Mouse (Mus musculus) right cerebral cortex, postnatal 25 days (tissue): ENCODE data around the gene Neu2.
"Not testable (repeated sequence)": the region's sequence is repeated elsewhere in the genome, so short reads cannot be mapped to it uniquely, and the experiment has no call there.

Experiments
- DNase-seq: peaks from one replicate; pipeline ENCODE4 v3.0.0; 2022

Neu2 gene

DNA sequence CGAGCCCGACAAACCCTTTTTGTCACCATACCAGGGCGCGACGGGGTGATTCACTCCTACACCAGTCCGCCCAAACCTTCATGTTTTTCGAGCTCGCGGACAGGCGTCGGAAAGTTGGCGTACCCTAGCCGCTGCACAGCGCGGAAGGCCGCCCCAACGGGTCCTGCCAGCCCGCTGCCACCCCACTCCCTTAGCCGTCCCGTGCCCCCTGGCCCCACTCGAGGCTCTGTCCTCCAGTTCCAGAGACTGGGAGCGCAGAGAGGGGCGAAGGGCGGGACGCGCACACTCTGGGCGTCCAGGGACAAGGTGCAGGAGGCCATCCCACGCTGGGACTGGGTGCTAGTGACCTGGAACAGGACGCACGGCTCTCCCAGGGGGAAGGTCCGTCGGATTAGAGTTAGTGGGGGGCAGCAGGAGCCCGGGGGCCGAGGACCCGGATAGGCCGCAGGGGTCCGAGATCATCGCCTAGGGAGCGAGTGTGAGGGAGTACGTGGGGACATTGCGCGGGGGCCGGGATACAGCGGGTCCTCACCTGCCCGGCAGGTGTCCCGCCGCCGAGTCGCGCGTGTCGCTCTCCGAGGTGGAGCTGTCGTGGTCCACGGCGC lies at the start of gene Neu2:
Neu2 (plus strand) TSS at position 329 of the 605 bp plus-strand sequence.
- DNase-seq = no peak

DNA sequence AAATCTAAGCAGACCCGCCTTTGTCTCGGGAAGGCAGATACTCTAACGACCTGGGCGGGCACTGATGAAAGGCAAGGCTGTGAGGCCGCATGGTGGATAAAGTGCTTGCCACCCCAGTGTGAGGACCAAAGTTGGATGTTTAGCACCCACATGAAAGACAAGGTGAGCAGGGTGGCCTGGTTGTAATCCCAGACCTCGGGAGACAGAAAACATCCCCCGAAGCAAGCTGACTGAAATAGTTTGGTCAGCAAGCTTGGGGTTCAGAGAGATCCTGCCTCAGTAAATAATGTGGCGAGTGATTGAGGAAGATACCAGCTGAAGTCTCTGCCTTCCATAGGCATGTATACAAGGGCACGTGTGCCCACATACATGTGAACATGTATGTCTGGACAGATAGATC lies 42.2 kb upstream of the Neu2 start:
- no peak for DNase-seq

- no peak for DNase-seq
Observed at GRCm38 (mm10) chr1:87468321-87468720, 41.4 kb upstream of the Neu2 start.

DNA sequence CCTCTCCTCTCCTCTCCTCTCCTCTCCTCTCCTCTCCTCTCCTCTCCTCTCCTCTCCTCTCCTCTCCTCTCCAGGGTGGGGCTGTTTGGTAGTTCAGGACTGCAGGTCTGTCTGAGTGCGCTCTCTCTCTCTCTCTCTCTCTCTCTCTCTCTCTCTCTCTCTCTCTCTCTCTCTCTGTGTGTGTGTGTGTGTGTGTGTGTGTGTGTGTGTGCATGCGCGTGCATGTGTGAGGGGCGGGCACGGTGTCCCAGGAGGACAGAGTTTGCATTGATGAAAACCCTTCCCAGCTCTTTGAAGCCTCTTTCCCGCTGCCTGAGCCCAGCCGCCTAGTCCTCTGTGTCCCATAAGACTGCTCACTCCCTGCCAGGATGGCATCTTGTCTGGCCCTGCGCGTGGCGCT lies 39.7 kb upstream of the Neu2 start, which contains the start of gene Snorc:
Snorc (plus strand) TSS at position 301 of the 400 bp plus-strand sequence.
- not testable (repeated sequence) for DNase-seq

DNA sequence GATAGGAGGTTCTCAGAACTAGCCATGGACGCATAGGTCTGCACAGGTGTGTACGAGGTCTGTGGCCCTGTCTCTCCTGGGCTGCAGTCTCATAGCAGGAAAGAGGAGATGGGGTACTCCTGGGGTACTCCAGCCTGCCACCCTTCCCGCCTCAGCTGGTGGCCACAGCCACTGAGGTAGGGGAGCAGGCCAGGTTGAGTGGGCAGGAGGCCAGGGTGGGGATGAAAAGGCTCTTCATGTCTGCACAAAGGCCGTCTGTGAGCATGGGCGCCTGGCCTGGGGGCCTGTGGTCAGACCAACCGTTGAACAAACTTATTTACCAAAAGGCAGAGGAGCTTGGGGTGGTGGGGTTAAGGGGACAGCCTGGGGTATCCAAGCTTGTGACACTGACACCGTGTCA lies 37.8 kb upstream of the Neu2 start:
- DNase-seq = no peak

DNA sequence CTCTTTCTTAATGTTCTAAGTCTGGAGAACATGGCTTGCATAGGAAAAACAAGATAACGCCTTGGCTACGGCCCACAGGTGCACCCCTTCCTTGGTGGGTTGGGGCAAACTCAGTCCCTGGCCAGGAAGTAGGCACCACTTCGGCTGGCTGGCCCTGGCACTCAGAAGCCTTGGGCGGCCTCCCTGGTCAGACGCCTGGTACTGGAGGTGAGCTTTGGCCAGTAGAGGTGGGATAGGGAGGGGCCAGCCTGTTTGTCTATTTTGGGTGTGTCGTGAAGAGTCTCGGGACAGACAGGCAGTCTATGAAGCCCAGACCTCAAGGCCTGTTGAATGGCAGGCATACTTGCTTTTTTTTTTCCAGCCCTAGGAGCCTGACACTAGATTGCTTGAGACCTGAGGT lies 37.1 kb upstream of the Neu2 start:
- no peak for DNase-seq

DNA sequence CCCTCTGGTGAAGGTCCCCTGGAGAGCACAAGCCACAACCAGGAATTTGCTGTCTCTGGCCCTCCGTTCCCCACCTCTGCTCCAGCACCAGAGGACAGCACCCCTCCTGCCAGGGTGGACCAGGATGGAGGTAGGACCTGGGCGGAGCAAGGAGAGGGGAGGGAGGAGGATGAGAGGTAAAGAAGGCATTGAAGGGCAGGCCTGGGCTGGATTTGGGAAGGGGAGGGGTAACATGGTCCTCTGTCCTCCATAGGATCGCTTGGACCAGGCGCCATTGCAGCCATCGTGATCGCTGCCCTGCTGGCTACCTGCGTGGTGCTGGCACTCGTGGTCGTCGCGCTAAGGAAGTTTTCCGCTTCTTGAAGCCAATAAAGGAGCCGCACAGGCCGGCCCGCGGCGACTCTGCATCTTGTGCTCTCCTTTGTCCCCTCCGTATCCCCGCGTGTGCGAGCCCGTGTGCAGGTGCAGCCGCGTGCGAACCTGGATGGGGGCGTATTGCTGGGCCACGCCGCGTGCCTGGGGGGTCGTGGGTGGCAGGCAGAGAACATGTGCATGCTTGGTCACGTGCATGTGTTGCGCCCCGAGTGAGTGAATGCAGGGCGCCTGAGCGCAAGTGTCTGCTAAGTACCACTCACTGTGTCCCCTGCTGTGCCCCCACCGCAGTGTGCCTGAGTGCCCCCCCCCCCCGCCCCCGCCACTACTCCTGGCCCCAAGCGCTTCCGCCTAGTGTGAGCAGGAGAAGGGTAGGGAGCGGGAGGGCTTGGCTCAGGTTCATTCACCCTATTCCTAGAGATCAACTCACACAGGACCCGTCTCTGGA lies 34.4 kb upstream of the Neu2 start:
- peak; percentile 75 for DNase-seq

GRCm38 (mm10) chr1:87482546-87482945 lies 27.1 kb upstream of the Neu2 start:
- no peak for DNase-seq

GRCm38 (mm10) chr1:87486386-87486785 lies 23.3 kb upstream of the Neu2 start:
- peak; percentile 76 for DNase-seq

GRCm38 (mm10) chr1:87492285-87492684 lies 17.4 kb upstream of the Neu2 start:
- DNase-seq = no peak

DNA sequence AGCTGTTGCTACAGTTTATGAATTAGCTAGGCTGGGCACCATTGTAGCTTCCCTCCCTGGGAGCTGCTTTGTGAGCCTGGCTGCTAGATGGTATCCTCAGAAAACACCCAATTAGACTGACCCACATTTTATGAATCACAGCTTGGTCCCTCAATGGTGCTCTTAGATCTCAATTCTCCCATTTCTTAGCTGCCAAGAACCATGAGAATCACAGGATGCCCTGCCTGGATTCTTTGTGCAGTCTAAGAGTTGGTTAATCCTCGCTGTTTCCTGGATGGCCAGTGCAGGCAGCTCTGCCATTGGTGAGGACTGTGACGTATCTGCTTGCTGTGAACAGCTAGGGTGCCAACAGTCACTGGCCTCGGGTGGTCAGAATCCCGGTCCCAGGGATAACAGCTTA lies 16.1 kb upstream of the Neu2 start:
- DNase-seq = no peak

GRCm38 (mm10) chr1:87505524-87505923 lies 4.2 kb upstream of the Neu2 start:
- no peak for DNase-seq

GRCm38 (mm10) chr1:87507857-87508256 lies 1.8 kb upstream of the Neu2 start:
- DNase-seq = no peak

DNA sequence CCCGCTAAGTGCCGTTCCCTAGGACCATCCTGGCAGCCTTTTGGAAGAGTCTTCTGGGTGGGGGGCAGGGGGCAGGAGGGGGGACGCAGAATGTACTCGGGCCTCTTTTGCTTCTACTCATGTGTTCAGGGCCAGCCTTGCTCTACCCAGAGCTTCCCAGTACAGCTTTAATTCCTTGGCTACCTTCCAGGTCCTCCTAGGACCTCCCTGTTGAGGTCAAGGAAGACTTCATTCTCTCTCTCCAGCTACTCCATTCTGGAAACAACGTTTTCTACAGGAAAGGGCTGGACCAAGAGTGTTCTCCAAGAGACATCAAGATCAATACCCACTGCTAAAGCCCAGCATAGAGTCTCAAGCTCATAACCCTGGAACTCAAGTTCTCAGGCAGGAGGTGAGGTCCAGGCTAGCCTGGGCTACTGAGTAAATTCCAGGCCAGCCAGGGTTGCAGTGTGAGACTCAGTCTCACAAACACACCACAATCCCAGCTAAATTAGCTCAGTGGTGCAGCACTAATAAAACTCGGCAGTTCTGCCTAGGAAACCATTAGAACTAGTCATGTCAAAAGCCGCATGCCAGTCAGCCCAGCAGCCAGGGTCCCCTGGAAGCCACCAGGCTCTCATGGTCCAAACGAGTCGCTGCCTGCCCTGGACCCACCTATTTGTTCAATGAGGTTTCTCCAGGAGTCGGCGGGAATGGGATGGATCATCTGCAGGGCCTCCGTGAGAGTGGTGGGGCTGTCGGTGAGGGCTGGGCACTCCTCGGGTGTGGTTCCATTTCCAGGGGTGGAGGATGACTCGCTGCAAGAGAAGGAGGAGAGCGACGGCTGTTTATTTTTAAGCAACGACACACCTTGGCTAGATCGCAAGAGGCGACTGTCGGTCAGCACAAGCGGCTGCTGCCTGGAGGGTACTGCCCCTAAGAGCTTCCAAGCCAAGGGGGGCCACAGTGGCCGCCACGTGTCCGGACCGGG lies 813 bp upstream of the Neu2 start:
- peak; percentile 56 for DNase-seq

DNA sequence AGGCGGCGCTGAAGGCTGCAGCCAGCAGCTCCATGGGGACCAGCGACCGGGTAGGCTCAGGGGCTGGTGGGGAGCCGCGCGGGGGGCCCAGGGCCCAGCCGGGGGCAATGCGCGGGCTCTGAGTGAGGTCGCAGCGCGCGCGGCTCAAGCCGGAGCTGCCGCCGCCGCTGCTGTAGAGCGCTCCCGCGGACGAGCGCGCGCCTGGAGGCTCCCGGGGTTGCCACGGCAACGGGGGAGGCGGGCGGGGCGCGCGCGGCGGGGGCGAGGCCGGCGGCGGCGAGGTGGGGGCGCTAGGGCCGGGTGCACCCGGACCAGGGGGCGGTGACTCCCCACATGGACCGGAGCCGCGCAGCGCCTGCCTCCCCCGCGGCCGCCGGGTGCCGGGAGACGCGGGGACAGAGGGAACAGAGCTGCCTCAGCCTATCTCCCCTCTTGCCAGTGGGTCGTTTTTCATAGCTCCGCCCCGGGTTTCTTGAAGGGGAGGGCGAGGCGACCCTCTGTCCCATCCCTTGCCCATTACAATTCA lies 540 bp downstream of the Neu2 start:
- DNase-seq = peak; percentile 80

GRCm38 (mm10) chr1:87510845-87511244 lies 1.2 kb downstream of the Neu2 start:
- no peak for DNase-seq

DNA sequence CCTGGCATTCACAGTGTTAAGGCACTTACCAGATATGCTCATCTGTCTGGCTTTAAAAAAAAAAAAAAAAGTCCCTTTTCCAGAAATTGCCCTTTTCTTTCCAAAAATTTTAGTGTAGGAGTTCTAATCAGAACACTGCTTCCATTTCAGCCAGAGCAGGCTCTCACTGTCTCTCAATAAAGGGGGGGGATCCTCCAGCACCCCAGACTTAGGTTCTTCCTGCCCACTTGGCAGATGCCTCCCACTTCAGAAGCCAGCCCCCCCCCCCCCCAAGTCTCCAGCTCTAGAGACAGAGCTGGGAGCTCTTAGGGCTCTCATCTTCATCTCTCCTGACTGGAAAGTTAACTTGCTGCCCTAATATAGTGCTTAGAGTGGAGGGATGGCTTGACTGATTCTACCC lies 10.8 kb downstream of the Neu2 start:
- DNase-seq = no peak

DNA sequence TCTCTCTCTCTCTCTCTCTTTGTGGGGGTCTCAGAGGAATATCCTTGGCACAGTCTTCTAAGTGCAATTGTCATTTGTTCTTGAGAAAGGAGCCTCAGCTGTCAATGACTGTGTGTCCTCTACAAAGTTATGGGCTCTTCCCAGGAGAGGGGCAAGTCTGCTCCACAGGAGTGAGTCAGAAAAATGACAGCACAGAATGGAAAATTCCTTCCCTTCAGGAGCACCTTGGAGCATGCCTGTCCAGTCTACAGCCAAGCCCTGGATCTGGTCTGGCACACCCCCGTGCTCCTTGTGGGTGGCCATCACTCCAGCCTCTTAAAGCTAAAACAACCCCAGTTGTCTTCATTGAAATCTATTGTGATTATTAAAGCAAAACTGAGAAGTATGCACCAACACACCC lies 11.8 kb downstream of the Neu2 start:
- DNase-seq = no peak

GRCm38 (mm10) chr1:87525041-87525440 lies 15.4 kb downstream of the Neu2 start:
- DNase-seq = no peak

- DNase-seq = no peak
Observed at GRCm38 (mm10) chr1:87527191-87527590, 17.5 kb downstream of the Neu2 start.

DNA sequence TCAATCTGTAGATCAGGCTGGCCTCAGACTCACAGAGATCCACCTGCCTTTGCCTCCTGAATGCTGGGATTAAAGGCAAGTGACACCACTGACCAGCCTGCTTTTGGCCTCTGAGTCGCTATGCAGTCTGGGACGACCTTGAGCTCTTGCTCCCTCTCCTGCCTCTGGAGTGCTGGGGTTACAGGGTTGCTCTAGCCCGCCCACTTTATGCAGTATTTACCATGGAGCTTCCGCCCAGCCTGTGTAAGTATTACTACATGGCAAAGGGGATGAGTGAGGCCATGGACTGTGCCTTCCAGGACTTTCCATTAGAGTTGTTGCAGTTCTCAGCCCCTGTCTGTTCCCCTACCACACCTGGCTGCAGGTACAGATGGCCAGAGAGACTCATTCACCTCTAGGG lies 22.7 kb downstream of the Neu2 start:
- no peak for DNase-seq

DNA sequence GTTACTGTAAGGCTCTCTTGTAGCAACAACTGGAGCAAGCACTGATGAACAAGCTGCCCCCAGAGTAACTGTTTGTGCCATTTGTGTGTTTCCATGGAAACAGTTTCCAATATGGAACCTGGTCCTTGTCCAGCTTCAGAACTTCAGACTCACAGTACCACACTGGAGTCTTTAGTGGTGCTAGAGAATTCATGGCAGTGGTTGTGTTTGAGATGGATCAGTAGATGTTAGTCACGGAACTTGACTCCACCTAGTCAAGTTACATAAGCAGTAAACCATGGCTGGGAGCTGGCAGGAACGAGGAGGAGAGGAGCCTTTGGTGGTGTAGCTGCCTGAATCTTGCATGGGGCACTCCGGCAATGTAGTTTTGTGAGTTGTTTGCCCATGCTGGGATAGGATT lies 24.4 kb downstream of the Neu2 start:
- no peak for DNase-seq

DNA sequence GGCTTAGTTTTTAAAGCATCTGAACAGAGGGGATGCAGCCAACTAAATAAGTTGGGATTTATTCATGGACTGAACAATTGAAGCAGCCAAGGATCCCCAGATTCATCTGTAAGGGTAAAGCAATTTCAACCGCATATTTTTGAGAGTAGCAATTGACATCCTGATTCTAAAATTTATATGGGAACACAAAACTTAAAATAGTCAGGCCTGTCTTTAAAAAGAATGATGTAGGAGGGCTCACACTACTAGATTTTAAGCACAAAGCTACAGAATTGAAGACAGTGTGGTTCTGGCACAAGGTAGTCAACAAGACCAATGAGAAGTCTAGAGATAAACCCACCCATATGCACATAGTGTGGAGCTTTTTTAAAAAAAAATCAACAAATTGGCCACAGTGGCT lies 27.3 kb downstream of the Neu2 start:
- no peak for DNase-seq
